Mouse (Mus musculus): ENCODE measurements around the gene Gm10271. TPM values are rescaled to one million over a fixed set of nuclear protein-coding genes. Genes with fewer than 3 reads are reported as not detected.

The Gm10271 gene
- polyA plus RNA-seq, 1 experiment from 2014 or later = not detected

DNA sequence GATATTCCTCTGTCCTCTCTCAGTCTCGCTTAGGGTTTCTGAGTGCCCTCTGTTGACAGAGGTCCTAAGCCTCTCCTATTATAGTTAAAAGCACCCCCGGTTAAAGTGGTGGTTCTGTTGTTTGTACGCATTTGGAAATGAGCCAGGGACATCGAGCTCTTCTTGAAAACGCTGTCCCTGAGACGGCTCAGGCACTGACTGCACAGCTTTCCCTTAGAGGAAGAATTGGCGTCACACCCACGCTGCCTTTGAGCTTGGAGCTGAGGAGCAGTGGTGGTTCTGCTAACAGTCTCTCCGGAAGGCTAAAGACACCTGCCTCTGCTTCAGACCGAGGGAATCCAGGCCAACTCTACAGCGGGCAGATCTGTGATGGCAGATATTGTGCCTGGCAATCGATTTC is 28.6 kb upstream of the Gm10271 start:
- no peak for ATAC-seq
- H3K9me3 ChIP-seq (ENCODE audit: control insufficient read depth, low read length) = no peaks in the 10 kb centered on the region

GRCm38 (mm10) chr10:116998716-116999455 is 26.5 kb upstream of the Gm10271 start:
- Histone ChIP-seq H3K36me3 (ENCODE audit: control insufficient read depth, insufficient read depth, low read length) (no peaks in the 10 kb centered on the region), H3K4me2 (ENCODE audit: low read depth, low read length) (no peak overlapping the region), H3K27me3 (replicated peaks; ENCODE audit: control insufficient read depth, insufficient read depth, low read length) (no peaks in the 10 kb centered on the region), H3K27ac (ENCODE audit: low read length) (no peak overlapping the region), H3K4me1 (ENCODE audit: control insufficient read depth, insufficient read depth, low read length) (0 out of 2 replicates have a peak, but pooled peaks cover 7% of the 10 kb centered on the region), H3K9ac (ENCODE audit: low read depth, low read length) (no peak overlapping the region), H3K9me3 (ENCODE audit: control insufficient read depth, low read length) (no peaks in the 10 kb centered on the region), H3K4me3 (ENCODE audit: low read length) (no peak overlapping the region)
- ATAC-seq = no peak
- WGBS = 77% methylated on average over 17 of the region's 17 CpGs

More for the DNA sequence above, 28.6 kb upstream of the Gm10271 start:
- Histone ChIP-seq H3K36me3 (ENCODE audit: control insufficient read depth, insufficient read depth, low read length) (no peaks in the 10 kb centered on the region), H3K27ac (ENCODE audit: low read length) (no peak overlapping the region), H3K4me1 (ENCODE audit: control insufficient read depth, insufficient read depth, low read length) (0 out of 2 replicates have a peak, but pooled peaks cover 5% of the 10 kb centered on the region), H3K4me3 (ENCODE audit: low read length) (no peak overlapping the region), H3K4me2 (ENCODE audit: low read depth, low read length) (no peak overlapping the region), H3K9ac (ENCODE audit: low read depth, low read length) (no peak overlapping the region), H3K27me3 (replicated peaks; ENCODE audit: control insufficient read depth, insufficient read depth, low read length) (no peaks in the 10 kb centered on the region)
- 49% methylated on average over 12 of the region's 12 CpGs for WGBS

- Histone ChIP-seq H3K4me3 (ENCODE audit: low read length) (no peak overlapping the region), H3K4me2 (ENCODE audit: low read depth, low read length) (peak overlapping the region; percentile 21; the same call in 1 of the 2 replicates), H3K27ac (ENCODE audit: low read length) (peak overlapping the region; percentile 62), H3K27me3 (replicated peaks; ENCODE audit: control insufficient read depth, insufficient read depth, low read length) (no peaks in the 10 kb centered on the region), H3K9me3 (ENCODE audit: control insufficient read depth, low read length) (no peaks in the 10 kb centered on the region), H3K9ac (ENCODE audit: low read depth, low read length) (peak overlapping the region; percentile 22; the same call in 1 of the 2 replicates), H3K4me1 (ENCODE audit: control insufficient read depth, insufficient read depth, low read length) (0 out of 2 replicates have a peak, but pooled peaks cover 7% of the 10 kb centered on the region), H3K36me3 (ENCODE audit: control insufficient read depth, insufficient read depth, low read length) (no peaks in the 10 kb centered on the region)
- ATAC-seq = peak; percentile 97
- 40% methylated on average over 6 of the region's 6 CpGs for WGBS
Observed at GRCm38 (mm10) chr10:116996236-116996600, 23.8 kb upstream of the Gm10271 start.

GRCm38 (mm10) chr10:116995584-116996235 is 23.3 kb upstream of the Gm10271 start:
- 55% methylated on average over 6 of the region's 6 CpGs for WGBS
- no peaks in the 10 kb centered on the region for H3K36me3 ChIP-seq (ENCODE audit: control insufficient read depth, insufficient read depth, low read length)
- peak overlapping the region; percentile 62 for H3K27ac ChIP-seq (ENCODE audit: low read length)
- H3K4me3 ChIP-seq (ENCODE audit: low read length) = no peak overlapping the region
- 0 out of 2 replicates have a peak, but pooled peaks cover 7% of the 10 kb centered on the region for H3K4me1 ChIP-seq (ENCODE audit: control insufficient read depth, insufficient read depth, low read length)
- H3K27me3 ChIP-seq (replicated peaks; ENCODE audit: control insufficient read depth, insufficient read depth, low read length) = no peaks in the 10 kb centered on the region
- H3K9ac ChIP-seq (ENCODE audit: low read depth, low read length) = peak overlapping the region; percentile 22; the same call in 1 of the 2 replicates
- H3K9me3 ChIP-seq (ENCODE audit: control insufficient read depth, low read length) = no peaks in the 10 kb centered on the region
- peak; percentile 75 for ATAC-seq
- H3K4me2 ChIP-seq (ENCODE audit: low read depth, low read length) = peak overlapping the region; percentile 21; the same call in 1 of the 2 replicates

DNA sequence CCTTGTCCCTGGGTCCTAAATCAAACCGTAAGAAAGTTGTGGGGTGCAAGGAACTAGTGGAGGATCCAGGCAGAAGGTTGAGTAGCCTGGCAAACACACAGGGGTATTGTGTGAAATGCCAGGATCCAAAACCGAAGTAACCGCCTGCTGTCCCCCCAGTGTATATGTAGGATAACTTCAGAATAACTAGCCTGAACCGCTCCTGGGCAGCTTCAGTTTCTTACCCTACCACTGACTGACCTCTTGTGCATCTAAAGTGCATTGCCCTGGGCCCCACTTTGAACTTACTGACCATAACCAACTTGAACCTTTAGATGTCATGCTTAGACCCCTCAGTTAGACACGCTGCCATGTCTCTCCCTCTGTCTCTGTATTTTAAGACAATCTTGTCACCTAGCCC is 22.8 kb upstream of the Gm10271 start:
- no peak overlapping the region for H3K4me3 ChIP-seq (ENCODE audit: low read length)
- H3K27me3 ChIP-seq (replicated peaks; ENCODE audit: control insufficient read depth, insufficient read depth, low read length) = no peaks in the 10 kb centered on the region
- H3K36me3 ChIP-seq (ENCODE audit: control insufficient read depth, insufficient read depth, low read length) = no peaks in the 10 kb centered on the region
- H3K9me3 ChIP-seq (ENCODE audit: control insufficient read depth, low read length) = no peaks in the 10 kb centered on the region
- no peak for ATAC-seq
- WGBS = 81% methylated on average over 5 of the region's 5 CpGs
- H3K9ac ChIP-seq (ENCODE audit: low read depth, low read length) = no peak overlapping the region
- H3K27ac ChIP-seq (ENCODE audit: low read length) = no peak overlapping the region
- 0 out of 2 replicates have a peak, but pooled peaks cover 7% of the 10 kb centered on the region for H3K4me1 ChIP-seq (ENCODE audit: control insufficient read depth, insufficient read depth, low read length)
- H3K4me2 ChIP-seq (ENCODE audit: low read depth, low read length) = no peak overlapping the region

- Histone ChIP-seq H3K36me3 (ENCODE audit: control insufficient read depth, insufficient read depth, low read length) (no peaks in the 10 kb centered on the region), H3K27me3 (replicated peaks; ENCODE audit: control insufficient read depth, insufficient read depth, low read length) (no peaks in the 10 kb centered on the region), H3K27ac (ENCODE audit: low read length) (no peak overlapping the region), H3K9ac (ENCODE audit: low read depth, low read length) (no peak overlapping the region), H3K4me3 (ENCODE audit: low read length) (no peak overlapping the region), H3K9me3 (ENCODE audit: control insufficient read depth, low read length) (no peaks in the 10 kb centered on the region), H3K4me1 (ENCODE audit: control insufficient read depth, insufficient read depth, low read length) (0 out of 2 replicates have a peak, but pooled peaks cover 7% of the 10 kb centered on the region), H3K4me2 (ENCODE audit: low read depth, low read length) (no peak overlapping the region)
- WGBS = 59% methylated on average over 8 of the region's 8 CpGs
- ATAC-seq = no peak
Observed at GRCm38 (mm10) chr10:116993971-116994370, 21.6 kb upstream of the Gm10271 start.

DNA sequence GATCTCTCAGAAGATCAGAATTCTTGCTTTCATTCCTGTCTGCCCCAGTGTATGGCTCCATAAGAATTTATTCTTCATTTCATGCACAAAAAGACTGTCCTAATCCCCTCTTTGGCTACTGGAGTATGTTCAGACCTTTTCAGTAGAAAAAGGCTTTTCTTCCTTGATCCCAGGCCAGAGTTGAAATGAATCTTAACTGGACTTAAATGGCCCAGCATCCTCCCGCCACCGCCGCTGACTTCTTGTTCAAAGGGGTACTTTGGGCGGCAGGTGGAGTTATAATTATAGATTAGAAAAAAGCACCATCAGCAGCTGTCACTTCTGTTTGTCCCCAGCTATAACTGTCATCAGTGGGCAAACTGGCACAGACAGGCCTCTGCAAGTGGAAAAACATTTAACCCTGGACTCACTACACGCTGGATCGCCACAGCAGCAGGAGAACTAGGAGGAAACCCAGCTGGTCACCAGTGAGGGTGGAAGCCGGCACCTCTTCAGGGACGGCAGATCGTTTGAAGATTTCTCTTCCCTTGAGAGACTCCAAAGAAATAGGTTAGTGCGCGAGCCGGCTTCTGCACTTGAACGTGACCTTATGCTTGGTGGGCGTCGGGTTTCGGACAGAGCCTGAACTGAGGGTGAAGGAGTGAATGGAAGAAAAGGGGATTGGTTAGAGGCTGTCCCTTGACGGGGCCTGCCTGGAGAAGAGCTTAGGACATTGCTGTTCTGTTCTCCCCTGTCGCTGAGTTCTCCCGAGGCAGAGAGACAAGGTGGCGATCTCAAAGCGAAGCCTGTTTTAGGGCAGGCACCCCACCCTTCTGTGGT is 14.1 kb upstream of the Gm10271 start, which contains the start of gene Best3:
Gene Best3 (plus strand): TSS at position 51 of the 819 bp plus-strand sequence.
- H3K4me2 ChIP-seq (ENCODE audit: low read depth, low read length) = no peak within 1 kb of the TSS

DNA sequence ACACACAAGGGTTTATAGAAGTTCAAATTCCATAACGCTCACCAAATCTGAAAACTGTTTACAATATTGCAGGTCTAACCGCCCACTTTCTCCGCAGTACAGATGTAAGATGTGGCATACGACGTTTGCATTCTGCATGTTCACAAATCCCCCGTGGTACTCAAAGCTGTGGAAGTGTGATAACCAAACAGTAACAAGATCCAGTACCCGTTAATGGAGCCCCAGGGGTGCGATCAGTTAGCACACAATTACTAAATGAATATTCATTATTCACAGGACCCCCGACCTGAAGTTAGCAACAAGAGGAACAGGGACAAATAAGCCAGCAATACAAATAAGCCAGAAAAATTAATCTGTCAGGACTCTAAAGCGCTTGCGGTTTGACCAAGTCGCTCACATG is 12.4 kb upstream of the Gm10271 start:
- Histone ChIP-seq H3K4me1 (ENCODE audit: control insufficient read depth, insufficient read depth, low read length) (no peaks in the 10 kb centered on the region), H3K27ac (ENCODE audit: low read length) (no peak overlapping the region), H3K4me2 (ENCODE audit: low read depth, low read length) (no peak overlapping the region), H3K9me3 (ENCODE audit: control insufficient read depth, low read length) (no peaks in the 10 kb centered on the region), H3K27me3 (replicated peaks; ENCODE audit: control insufficient read depth, insufficient read depth, low read length) (no peaks in the 10 kb centered on the region), H3K4me3 (ENCODE audit: low read length) (no peak overlapping the region), H3K9ac (ENCODE audit: low read depth, low read length) (no peak overlapping the region), H3K36me3 (ENCODE audit: control insufficient read depth, insufficient read depth, low read length) (no peaks in the 10 kb centered on the region)
- WGBS = 63% methylated on average over 12 of the region's 12 CpGs
- no peak for ATAC-seq

More for the DNA sequence above, 14.1 kb upstream of the Gm10271 start, which contains the start of gene Best3:
- no peak within 1 kb of the TSS for H3K27ac ChIP-seq (ENCODE audit: low read length)
- ATAC-seq = no peak
- no peaks in the 10 kb centered on the region for H3K9me3 ChIP-seq (ENCODE audit: control insufficient read depth, low read length)
- no peak within 1 kb of the TSS for H3K4me3 ChIP-seq (ENCODE audit: low read length)
- WGBS = 54% methylated on average over 21 of the region's 21 CpGs
- no peaks in the 10 kb centered on the region for H3K4me1 ChIP-seq (ENCODE audit: control insufficient read depth, insufficient read depth, low read length)
- no peak within 1 kb of the TSS for H3K9ac ChIP-seq (ENCODE audit: low read depth, low read length)
- H3K36me3 ChIP-seq (ENCODE audit: control insufficient read depth, insufficient read depth, low read length) = no peaks in the 10 kb centered on the region
- H3K27me3 ChIP-seq (replicated peaks; ENCODE audit: control insufficient read depth, insufficient read depth, low read length) = no peaks in the 10 kb centered on the region

GRCm38 (mm10) chr10:116982526-116982925 is 10.1 kb upstream of the Gm10271 start:
- no peaks in the 10 kb centered on the region for H3K4me1 ChIP-seq (ENCODE audit: control insufficient read depth, insufficient read depth, low read length)
- no peak overlapping the region for H3K4me3 ChIP-seq (ENCODE audit: low read length)
- no peaks in the 10 kb centered on the region for H3K36me3 ChIP-seq (ENCODE audit: control insufficient read depth, insufficient read depth, low read length)
- no peaks in the 10 kb centered on the region for H3K27me3 ChIP-seq (replicated peaks; ENCODE audit: control insufficient read depth, insufficient read depth, low read length)
- H3K9me3 ChIP-seq (ENCODE audit: control insufficient read depth, low read length) = no peaks in the 10 kb centered on the region
- no peak overlapping the region for H3K4me2 ChIP-seq (ENCODE audit: low read depth, low read length)
- H3K9ac ChIP-seq (ENCODE audit: low read depth, low read length) = no peak overlapping the region
- 65% methylated on average over 3 of the region's 4 CpGs for WGBS
- ATAC-seq = no peak
- H3K27ac ChIP-seq (ENCODE audit: low read length) = no peak overlapping the region

Measured in intestine, embryonic 16.5 days (tissue).